Mouse (Mus musculus): Measurements from ENCODE around the gene Csf2rb2. TPM values are rescaled to one million over a fixed set of nuclear protein-coding genes. Genes with fewer than 3 reads are reported as not detected.
"Not testable (repeated sequence)": the region's sequence is repeated elsewhere in the genome, so short reads cannot be mapped to it uniquely, and the experiment has no call there.

The Csf2rb2 gene
- polyA plus RNA-seq, 1 experiment from 2014 or later: 0.06 TPM

GRCm38 (mm10) chr15:78331523-78332340 lies 26.2 kb upstream of the Csf2rb2 start:
- Histone ChIP-seq H3K27me3 (replicated peaks; ENCODE audit: control insufficient read depth, insufficient read depth, low read length) (no peaks in the 10 kb centered on the region), H3K4me1 (ENCODE audit: control insufficient read depth, insufficient read depth, low read depth, low read length) (no peaks in the 10 kb centered on the region), H3K4me3 (ENCODE audit: low read length) (no peak overlapping the region), H3K4me2 (ENCODE audit: low read length) (no peak overlapping the region), H3K9ac (ENCODE audit: low read depth, low read length) (no peak overlapping the region), H3K9me3 (ENCODE audit: control insufficient read depth, low read length) (no peaks in the 10 kb centered on the region), H3K27ac (ENCODE audit: low read depth, low read length) (no peak overlapping the region), H3K36me3 (ENCODE audit: control insufficient read depth, insufficient read depth, low read length) (no peaks in the 10 kb centered on the region)
- ATAC-seq: no peak
- WGBS: 84% methylated on average over 5 of the region's 5 CpGs

- Histone ChIP-seq H3K4me1 (ENCODE audit: control insufficient read depth, insufficient read depth, low read depth, low read length) (no peaks in the 10 kb centered on the region), H3K36me3 (ENCODE audit: control insufficient read depth, insufficient read depth, low read length) (no peaks in the 10 kb centered on the region), H3K27ac (ENCODE audit: low read depth, low read length) (no peak overlapping the region), H3K9me3 (ENCODE audit: control insufficient read depth, low read length) (no peaks in the 10 kb centered on the region), H3K4me2 (ENCODE audit: low read length) (no peak overlapping the region), H3K27me3 (replicated peaks; ENCODE audit: control insufficient read depth, insufficient read depth, low read length) (no peaks in the 10 kb centered on the region), H3K9ac (ENCODE audit: low read depth, low read length) (no peak overlapping the region), H3K4me3 (ENCODE audit: low read length) (no peak overlapping the region)
- 90% methylated on average over 4 of the region's 4 CpGs for WGBS
- no peak for ATAC-seq
These were observed 25.2 kb upstream of the Csf2rb2 start for GRCm38 (mm10) chr15:78330706-78331105.

- not testable (repeated sequence) for H3K4me3 ChIP-seq (ENCODE audit: low read length); H3K27ac ChIP-seq (ENCODE audit: low read depth, low read length); H3K9me3 ChIP-seq (ENCODE audit: control insufficient read depth, low read length); H3K4me2 ChIP-seq (ENCODE audit: low read length); ATAC-seq; H3K4me1 ChIP-seq (ENCODE audit: control insufficient read depth, insufficient read depth, low read depth, low read length); H3K9ac ChIP-seq (ENCODE audit: low read depth, low read length); H3K27me3 ChIP-seq (replicated peaks; ENCODE audit: control insufficient read depth, insufficient read depth, low read length); H3K36me3 ChIP-seq (ENCODE audit: control insufficient read depth, insufficient read depth, low read length)
- whole genome bisulfite sequencing: 92% methylated on average over 6 of the region's 6 CpGs
These were observed 24.5 kb upstream of the Csf2rb2 start for GRCm38 (mm10) chr15:78329972-78330371.

GRCm38 (mm10) chr15:78328520-78329097 lies 23.1 kb upstream of the Csf2rb2 start:
- Histone ChIP-seq H3K4me1 (ENCODE audit: control insufficient read depth, insufficient read depth, low read depth, low read length) (no peaks in the 10 kb centered on the region), H3K27ac (ENCODE audit: low read depth, low read length) (no peak overlapping the region), H3K9ac (ENCODE audit: low read depth, low read length) (no peak overlapping the region), H3K4me2 (ENCODE audit: low read length) (no peak overlapping the region), H3K4me3 (ENCODE audit: low read length) (no peak overlapping the region), H3K9me3 (ENCODE audit: control insufficient read depth, low read length) (no peaks in the 10 kb centered on the region), H3K36me3 (ENCODE audit: control insufficient read depth, insufficient read depth, low read length) (no peaks in the 10 kb centered on the region), H3K27me3 (replicated peaks; ENCODE audit: control insufficient read depth, insufficient read depth, low read length) (no peaks in the 10 kb centered on the region)
- no peak for ATAC-seq
- WGBS: 74% methylated on average over 3 of the region's 3 CpGs

GRCm38 (mm10) chr15:78327753-78328341 lies 22.3 kb upstream of the Csf2rb2 start:
- H3K4me1 ChIP-seq (ENCODE audit: control insufficient read depth, insufficient read depth, low read depth, low read length); ATAC-seq; H3K9ac ChIP-seq (ENCODE audit: low read depth, low read length); H3K27me3 ChIP-seq (replicated peaks; ENCODE audit: control insufficient read depth, insufficient read depth, low read length); H3K36me3 ChIP-seq (ENCODE audit: control insufficient read depth, insufficient read depth, low read length); H3K27ac ChIP-seq (ENCODE audit: low read depth, low read length); H3K4me3 ChIP-seq (ENCODE audit: low read length); H3K4me2 ChIP-seq (ENCODE audit: low read length); H3K9me3 ChIP-seq (ENCODE audit: control insufficient read depth, low read length): not testable (repeated sequence)
- WGBS: 85% methylated on average over 6 of the region's 6 CpGs

- H3K4me2 ChIP-seq (ENCODE audit: low read length): no peak overlapping the region
- no peaks in the 10 kb centered on the region for H3K4me1 ChIP-seq (ENCODE audit: control insufficient read depth, insufficient read depth, low read depth, low read length)
- no peak overlapping the region for H3K4me3 ChIP-seq (ENCODE audit: low read length)
- no peaks in the 10 kb centered on the region for H3K9me3 ChIP-seq (ENCODE audit: control insufficient read depth, low read length)
- H3K27me3 ChIP-seq (replicated peaks; ENCODE audit: control insufficient read depth, insufficient read depth, low read length): no peaks in the 10 kb centered on the region
- H3K36me3 ChIP-seq (ENCODE audit: control insufficient read depth, insufficient read depth, low read length): no peaks in the 10 kb centered on the region
- no peak overlapping the region for H3K9ac ChIP-seq (ENCODE audit: low read depth, low read length)
- 93% methylated on average over 10 of the region's 10 CpGs for WGBS
- ATAC-seq: no peak
- no peak overlapping the region for H3K27ac ChIP-seq (ENCODE audit: low read depth, low read length)
These were observed 21.2 kb upstream of the Csf2rb2 start for GRCm38 (mm10) chr15:78326747-78327146.

GRCm38 (mm10) chr15:78325671-78326339 lies 20.3 kb upstream of the Csf2rb2 start, which contains the start of gene Csf2rb:
Gene Csf2rb (plus strand): TSS chr15:78325752.
- H3K4me2 ChIP-seq (ENCODE audit: low read length): no peak within 1 kb of the TSS
- no peak for ATAC-seq
- H3K9ac ChIP-seq (ENCODE audit: low read depth, low read length): no peak within 1 kb of the TSS
- no peaks in the 10 kb centered on the region for H3K4me1 ChIP-seq (ENCODE audit: control insufficient read depth, insufficient read depth, low read depth, low read length)
- WGBS: 80% methylated on average over 11 of the region's 11 CpGs
- H3K27ac ChIP-seq (ENCODE audit: low read depth, low read length): no peak within 1 kb of the TSS
- no peaks in the 10 kb centered on the region for H3K27me3 ChIP-seq (replicated peaks; ENCODE audit: control insufficient read depth, insufficient read depth, low read length)
- H3K9me3 ChIP-seq (ENCODE audit: control insufficient read depth, low read length): no peaks in the 10 kb centered on the region
- H3K4me3 ChIP-seq (ENCODE audit: low read length): no peak within 1 kb of the TSS
- no peaks in the 10 kb centered on the region for H3K36me3 ChIP-seq (ENCODE audit: control insufficient read depth, insufficient read depth, low read length)

- no peak overlapping the region for H3K4me3 ChIP-seq (ENCODE audit: low read length)
- H3K36me3 ChIP-seq (ENCODE audit: control insufficient read depth, insufficient read depth, low read length): no peaks in the 10 kb centered on the region
- no peak for ATAC-seq
- no peak overlapping the region for H3K4me2 ChIP-seq (ENCODE audit: low read length)
- no peaks in the 10 kb centered on the region for H3K27me3 ChIP-seq (replicated peaks; ENCODE audit: control insufficient read depth, insufficient read depth, low read length)
- WGBS: 95% methylated on average over 2 of the region's 2 CpGs
- no peaks in the 10 kb centered on the region for H3K9me3 ChIP-seq (ENCODE audit: control insufficient read depth, low read length)
- H3K27ac ChIP-seq (ENCODE audit: low read depth, low read length): no peak overlapping the region
- no peak overlapping the region for H3K9ac ChIP-seq (ENCODE audit: low read depth, low read length)
- no peaks in the 10 kb centered on the region for H3K4me1 ChIP-seq (ENCODE audit: control insufficient read depth, insufficient read depth, low read depth, low read length)
These were observed 18.8 kb upstream of the Csf2rb2 start for GRCm38 (mm10) chr15:78324294-78324693.

GRCm38 (mm10) chr15:78323366-78323765 lies 17.8 kb upstream of the Csf2rb2 start:
- no peak for ATAC-seq
- Histone ChIP-seq H3K27ac (ENCODE audit: low read depth, low read length) (no peak overlapping the region), H3K4me3 (ENCODE audit: low read length) (no peak overlapping the region), H3K27me3 (replicated peaks; ENCODE audit: control insufficient read depth, insufficient read depth, low read length) (no peaks in the 10 kb centered on the region), H3K4me1 (ENCODE audit: control insufficient read depth, insufficient read depth, low read depth, low read length) (no peaks in the 10 kb centered on the region), H3K9me3 (ENCODE audit: control insufficient read depth, low read length) (no peaks in the 10 kb centered on the region), H3K4me2 (ENCODE audit: low read length) (no peak overlapping the region), H3K36me3 (ENCODE audit: control insufficient read depth, insufficient read depth, low read length) (no peaks in the 10 kb centered on the region), H3K9ac (ENCODE audit: low read depth, low read length) (no peak overlapping the region)
- WGBS: 63% methylated on average over 1 of the region's 1 CpGs
